Mouse (Mus musculus): ENCODE data around the gene Rad54l2. TPM values are rescaled to one million over a fixed set of nuclear protein-coding genes. Genes with fewer than 3 reads are reported as not detected.

Gene Rad54l2
- polyA plus RNA-seq, 1 experiment from 2014 or later: 9.6 TPM

DNA sequence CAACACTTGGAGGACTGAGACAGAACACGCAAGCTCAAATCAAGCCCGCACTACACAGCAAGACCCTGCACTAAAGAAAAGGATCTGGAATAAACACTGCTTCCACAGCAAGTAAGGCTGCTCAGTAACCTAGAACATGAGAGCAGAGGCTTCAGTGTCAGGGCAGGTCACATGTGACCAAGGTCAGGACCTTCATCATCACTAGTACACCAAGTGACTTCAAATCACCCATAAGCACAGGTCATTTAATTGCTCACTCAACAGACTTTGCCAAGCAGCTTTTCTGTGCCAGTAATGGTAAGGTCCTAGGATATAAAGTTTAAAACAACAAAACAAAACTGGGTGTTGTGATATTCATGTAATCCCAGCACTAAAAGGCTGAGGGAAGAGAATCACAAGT, 5.4 kb downstream of the Rad54l2 start:
- no peak overlapping the region for H3K9ac ChIP-seq
- no peak overlapping the region for H3K4me3 ChIP-seq
- no peak overlapping the region for H3K27ac ChIP-seq
- H3K4me1 ChIP-seq: peaks cover 5% of the 10 kb centered on the region
- no peaks in the 10 kb centered on the region for H3K36me3 ChIP-seq
- 100% methylated on average over 2 of the region's 2 CpGs for WGBS
- no peaks in the 10 kb centered on the region for H3K27me3 ChIP-seq (replicated peaks)
- no peaks in the 10 kb centered on the region for H3K9me3 ChIP-seq
- H3K4me2 ChIP-seq (replicated peaks): no peak overlapping the region
- no peak for ATAC-seq (ENCODE audit: low FRiP score, low read depth)

DNA sequence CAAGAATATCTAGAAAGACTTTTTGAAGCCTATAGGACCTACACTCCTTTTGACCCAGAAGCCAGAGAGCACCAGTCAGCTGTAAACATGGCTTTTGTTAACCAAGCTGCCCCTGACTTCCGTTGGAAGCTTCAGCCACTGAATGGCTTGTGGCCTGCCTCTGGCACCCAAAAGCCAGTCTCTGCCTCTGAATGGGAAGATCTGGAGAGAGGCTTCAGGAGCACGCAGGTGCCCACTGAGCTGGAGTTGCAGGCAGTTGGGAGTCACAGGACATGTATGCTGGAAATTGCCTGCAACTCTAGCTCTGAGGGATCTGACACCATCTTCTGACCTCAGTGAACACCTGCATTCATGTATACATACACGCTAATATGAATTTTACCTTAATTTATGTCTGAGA, 8.9 kb downstream of the Rad54l2 start:
- H3K4me2 ChIP-seq (replicated peaks): no peak overlapping the region

GRCm38 (mm10) chr9:106778319-106778718, 10.7 kb downstream of the Rad54l2 start:
- H3K4me3 ChIP-seq: no peak overlapping the region
- no peaks in the 10 kb centered on the region for H3K27me3 ChIP-seq (replicated peaks)
- no peak overlapping the region for H3K4me2 ChIP-seq (replicated peaks)
- no peaks in the 10 kb centered on the region for H3K9me3 ChIP-seq
- no peak for ATAC-seq (ENCODE audit: low FRiP score, low read depth)
- H3K4me1 ChIP-seq: no peaks in the 10 kb centered on the region
- H3K9ac ChIP-seq: no peak overlapping the region
- WGBS: 91% methylated on average over 4 of the region's 4 CpGs
- H3K27ac ChIP-seq: no peak overlapping the region
- no peaks in the 10 kb centered on the region for H3K36me3 ChIP-seq

More for the DNA sequence above, 8.9 kb downstream of the Rad54l2 start:
- whole genome bisulfite sequencing: 85% methylated on average over 3 of the region's 3 CpGs
- Histone ChIP-seq H3K36me3 (no peaks in the 10 kb centered on the region), H3K9ac (no peak overlapping the region), H3K4me1 (no peaks in the 10 kb centered on the region), H3K9me3 (no peaks in the 10 kb centered on the region), H3K27ac (no peak overlapping the region), H3K27me3 (replicated peaks) (no peaks in the 10 kb centered on the region), H3K4me3 (no peak overlapping the region)
- ATAC-seq (ENCODE audit: low FRiP score, low read depth): no peak

GRCm38 (mm10) chr9:106777423-106777822, 11.6 kb downstream of the Rad54l2 start:
- Histone ChIP-seq H3K9me3 (no peaks in the 10 kb centered on the region), H3K27me3 (replicated peaks) (no peaks in the 10 kb centered on the region), H3K9ac (no peak overlapping the region), H3K4me1 (no peaks in the 10 kb centered on the region), H3K27ac (no peak overlapping the region), H3K4me2 (replicated peaks) (no peak overlapping the region), H3K4me3 (no peak overlapping the region), H3K36me3 (no peaks in the 10 kb centered on the region)
- ATAC-seq (ENCODE audit: low FRiP score, low read depth): no peak
- 93% methylated on average over 3 of the region's 3 CpGs for WGBS

GRCm38 (mm10) chr9:106776116-106776515, 12.9 kb downstream of the Rad54l2 start:
- no peaks in the 10 kb centered on the region for H3K27me3 ChIP-seq (replicated peaks)
- H3K27ac ChIP-seq: no peak overlapping the region
- no peaks in the 10 kb centered on the region for H3K4me1 ChIP-seq
- no peak overlapping the region for H3K4me2 ChIP-seq (replicated peaks)
- no peak overlapping the region for H3K9ac ChIP-seq
- no peaks in the 10 kb centered on the region for H3K36me3 ChIP-seq
- ATAC-seq (ENCODE audit: low FRiP score, low read depth): no peak
- no peaks in the 10 kb centered on the region for H3K9me3 ChIP-seq
- H3K4me3 ChIP-seq: no peak overlapping the region
- 90% methylated on average over 1 of the region's 1 CpGs for WGBS

DNA sequence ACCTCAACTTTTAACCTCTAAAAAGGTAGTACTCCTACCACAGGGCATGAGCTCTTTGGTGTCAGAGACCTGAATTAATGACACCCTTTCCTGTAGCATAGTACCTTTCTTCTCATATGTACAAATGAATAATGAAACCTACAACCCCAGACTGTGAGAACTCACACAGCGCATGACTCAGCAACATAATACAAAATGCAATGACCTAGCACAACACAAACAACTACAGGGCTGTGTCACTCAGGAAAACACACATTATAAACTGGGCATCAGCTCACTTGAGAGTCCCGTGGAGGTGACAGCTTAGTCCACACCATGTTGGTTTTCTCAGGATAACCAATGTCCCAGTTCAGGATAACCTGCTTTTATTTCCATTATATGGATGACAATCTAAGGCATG, 17.2 kb downstream of the Rad54l2 start:
- H3K27me3 ChIP-seq (replicated peaks): no peaks in the 10 kb centered on the region
- 93% methylated on average over 2 of the region's 2 CpGs for WGBS
- no peak overlapping the region for H3K4me2 ChIP-seq (replicated peaks)
- no peak overlapping the region for H3K9ac ChIP-seq
- H3K27ac ChIP-seq: no peak overlapping the region
- ATAC-seq (ENCODE audit: low FRiP score, low read depth): no peak
- no peaks in the 10 kb centered on the region for H3K9me3 ChIP-seq
- H3K4me1 ChIP-seq: no peaks in the 10 kb centered on the region
- H3K36me3 ChIP-seq: no peaks in the 10 kb centered on the region
- H3K4me3 ChIP-seq: no peak overlapping the region

DNA sequence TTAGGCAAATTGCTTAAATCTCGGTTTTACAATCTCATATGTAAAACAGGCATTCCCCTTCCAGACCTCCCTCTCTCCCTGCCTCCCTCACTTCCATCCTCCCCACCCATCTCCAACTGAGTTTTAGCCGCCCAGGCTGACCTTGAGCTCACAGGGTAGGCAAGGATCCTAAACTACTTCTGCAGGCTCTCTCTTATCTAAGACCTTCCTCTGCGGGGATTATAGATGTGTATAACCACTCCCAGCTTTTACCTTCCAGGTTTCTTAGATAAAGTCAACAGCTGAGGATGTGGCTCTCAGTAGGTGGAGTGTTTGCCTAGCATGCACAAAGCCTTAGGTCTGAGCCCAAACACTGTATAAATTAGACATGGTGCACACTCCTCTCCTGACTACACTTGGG, 18.8 kb downstream of the Rad54l2 start:
- H3K27ac ChIP-seq: no peak overlapping the region
- no peaks in the 10 kb centered on the region for H3K36me3 ChIP-seq
- WGBS: 88% methylated on average over 3 of the region's 3 CpGs
- no peak overlapping the region for H3K4me3 ChIP-seq
- no peaks in the 10 kb centered on the region for H3K9me3 ChIP-seq
- no peak overlapping the region for H3K4me2 ChIP-seq (replicated peaks)
- no peak overlapping the region for H3K9ac ChIP-seq
- ATAC-seq (ENCODE audit: low FRiP score, low read depth): no peak
- no peaks in the 10 kb centered on the region for H3K27me3 ChIP-seq (replicated peaks)
- no peaks in the 10 kb centered on the region for H3K4me1 ChIP-seq

DNA sequence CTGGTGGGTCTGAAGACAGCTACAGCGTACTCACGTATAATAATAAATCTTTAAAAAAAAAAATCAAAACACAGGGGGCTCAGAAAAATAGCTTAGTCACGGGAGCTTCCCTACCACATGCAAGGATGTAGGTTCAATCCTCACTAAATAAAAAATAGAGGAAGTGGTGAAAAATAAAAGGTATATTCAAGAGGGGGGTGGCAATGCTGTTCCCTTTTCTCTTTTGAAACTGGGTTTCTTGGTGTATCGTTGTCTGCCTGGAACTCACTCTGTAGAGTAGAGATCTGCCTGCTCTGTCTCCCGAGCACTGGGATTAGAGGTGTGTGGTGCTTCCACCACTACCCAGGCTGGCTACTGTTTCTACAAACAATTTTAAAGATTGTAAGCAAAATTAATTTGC, 19.2 kb downstream of the Rad54l2 start:
- 97% methylated on average over 5 of the region's 5 CpGs for WGBS
- no peak for ATAC-seq (ENCODE audit: low FRiP score, low read depth)
- Histone ChIP-seq H3K27ac (no peak overlapping the region), H3K27me3 (replicated peaks) (no peaks in the 10 kb centered on the region), H3K9ac (no peak overlapping the region), H3K36me3 (no peaks in the 10 kb centered on the region), H3K9me3 (no peaks in the 10 kb centered on the region), H3K4me1 (no peaks in the 10 kb centered on the region), H3K4me2 (replicated peaks) (no peak overlapping the region), H3K4me3 (no peak overlapping the region)

- no peaks in the 10 kb centered on the region for H3K9me3 ChIP-seq
- H3K4me3 ChIP-seq: no peak overlapping the region
- no peak overlapping the region for H3K27ac ChIP-seq
- no peak overlapping the region for H3K4me2 ChIP-seq (replicated peaks)
- ATAC-seq (ENCODE audit: low FRiP score, low read depth): no peak
- no peaks in the 10 kb centered on the region for H3K4me1 ChIP-seq
- no peak overlapping the region for H3K9ac ChIP-seq
- no peaks in the 10 kb centered on the region for H3K27me3 ChIP-seq (replicated peaks)
- 93% methylated on average over 9 of the region's 9 CpGs for WGBS
- H3K36me3 ChIP-seq: peaks cover 26% of the 10 kb centered on the region
Observed at GRCm38 (mm10) chr9:106756421-106756820, 32.6 kb downstream of the Rad54l2 start.

GRCm38 (mm10) chr9:106755776-106756175, 33.2 kb downstream of the Rad54l2 start:
- no peak for ATAC-seq (ENCODE audit: low FRiP score, low read depth)
- peaks cover 26% of the 10 kb centered on the region for H3K36me3 ChIP-seq
- no peaks in the 10 kb centered on the region for H3K4me1 ChIP-seq
- no peaks in the 10 kb centered on the region for H3K27me3 ChIP-seq (replicated peaks)
- H3K4me2 ChIP-seq (replicated peaks): no peak overlapping the region
- 92% methylated on average over 4 of the region's 4 CpGs for WGBS
- no peak overlapping the region for H3K27ac ChIP-seq
- no peak overlapping the region for H3K9ac ChIP-seq
- H3K9me3 ChIP-seq: no peaks in the 10 kb centered on the region
- H3K4me3 ChIP-seq: no peak overlapping the region

DNA sequence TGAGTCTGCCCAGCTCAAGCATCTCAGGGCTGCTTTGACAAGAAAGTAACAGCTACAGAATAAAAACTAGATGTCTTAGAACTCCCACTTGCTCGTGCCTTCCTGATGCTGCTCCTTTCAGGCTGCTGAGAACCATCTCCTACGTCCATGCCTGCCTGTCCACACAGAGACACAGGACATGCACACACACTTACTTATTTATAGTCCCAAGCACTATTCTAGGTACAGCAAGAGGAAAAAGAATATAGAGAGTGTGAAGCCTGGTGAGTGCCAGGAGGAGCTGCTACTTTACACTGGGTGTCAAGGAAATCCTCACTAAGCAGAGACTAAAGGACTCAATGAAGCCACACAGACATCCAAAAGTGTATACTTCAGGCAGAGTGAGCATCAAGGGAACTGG, 34.7 kb downstream of the Rad54l2 start:
- 88% methylated on average over 2 of the region's 2 CpGs for WGBS
- peaks cover 26% of the 10 kb centered on the region for H3K36me3 ChIP-seq
- H3K4me2 ChIP-seq (replicated peaks): no peak overlapping the region
- ATAC-seq (ENCODE audit: low FRiP score, low read depth): no peak
- no peak overlapping the region for H3K27ac ChIP-seq
- H3K4me1 ChIP-seq: no peaks in the 10 kb centered on the region
- H3K9ac ChIP-seq: no peak overlapping the region
- no peak overlapping the region for H3K4me3 ChIP-seq
- no peaks in the 10 kb centered on the region for H3K9me3 ChIP-seq
- H3K27me3 ChIP-seq (replicated peaks): no peaks in the 10 kb centered on the region

DNA sequence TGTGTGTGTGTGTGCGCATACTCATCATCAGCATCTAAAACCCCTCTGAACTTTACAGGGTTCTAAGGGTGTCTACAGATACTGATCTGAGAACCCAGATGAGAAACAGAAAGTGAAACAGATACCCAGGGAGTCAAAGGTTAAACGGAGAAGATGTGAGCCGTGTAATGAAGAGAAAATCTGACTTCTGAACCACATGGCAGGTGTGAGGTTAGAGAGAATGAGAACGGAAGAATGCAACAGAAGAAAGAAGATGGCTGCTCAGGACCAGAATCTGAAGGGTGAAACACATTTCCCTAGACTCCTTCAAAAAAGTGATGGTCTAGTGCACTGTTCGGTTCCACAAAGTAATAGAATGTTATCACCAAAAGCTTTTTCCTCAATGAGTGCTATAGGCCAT, 36.9 kb downstream of the Rad54l2 start:
- Histone ChIP-seq H3K27ac (no peak overlapping the region), H3K36me3 (peaks cover 22% of the 10 kb centered on the region), H3K4me2 (replicated peaks) (no peak overlapping the region), H3K9ac (no peak overlapping the region), H3K4me3 (no peak overlapping the region), H3K27me3 (replicated peaks) (no peaks in the 10 kb centered on the region), H3K9me3 (no peaks in the 10 kb centered on the region), H3K4me1 (no peaks in the 10 kb centered on the region)
- 94% methylated on average over 5 of the region's 5 CpGs for WGBS
- no peak for ATAC-seq (ENCODE audit: low FRiP score, low read depth)

GRCm38 (mm10) chr9:106739962-106740361, 49.0 kb downstream of the Rad54l2 start:
- no peak overlapping the region for H3K4me2 ChIP-seq (replicated peaks)
- H3K4me3 ChIP-seq: no peak overlapping the region
- no peak for ATAC-seq (ENCODE audit: low FRiP score, low read depth)
- no peak overlapping the region for H3K9ac ChIP-seq
- H3K9me3 ChIP-seq: no peaks in the 10 kb centered on the region
- H3K27me3 ChIP-seq (replicated peaks): no peaks in the 10 kb centered on the region
- H3K36me3 ChIP-seq: no peaks in the 10 kb centered on the region
- no peak overlapping the region for H3K27ac ChIP-seq
- no peaks in the 10 kb centered on the region for H3K4me1 ChIP-seq
- WGBS: 88% methylated on average over 1 of the region's 1 CpGs

Measured in neural tube, embryonic 12.5 days (tissue).